Mouse (Mus musculus): Measurements from ENCODE around the gene Enpp3. TPM values are rescaled to one million over a fixed set of nuclear protein-coding genes. Genes with fewer than 3 reads are reported as not detected.

Enpp3 gene
- polyA plus RNA-seq, 1 experiment from 2014 or later = 4.9 TPM

DNA sequence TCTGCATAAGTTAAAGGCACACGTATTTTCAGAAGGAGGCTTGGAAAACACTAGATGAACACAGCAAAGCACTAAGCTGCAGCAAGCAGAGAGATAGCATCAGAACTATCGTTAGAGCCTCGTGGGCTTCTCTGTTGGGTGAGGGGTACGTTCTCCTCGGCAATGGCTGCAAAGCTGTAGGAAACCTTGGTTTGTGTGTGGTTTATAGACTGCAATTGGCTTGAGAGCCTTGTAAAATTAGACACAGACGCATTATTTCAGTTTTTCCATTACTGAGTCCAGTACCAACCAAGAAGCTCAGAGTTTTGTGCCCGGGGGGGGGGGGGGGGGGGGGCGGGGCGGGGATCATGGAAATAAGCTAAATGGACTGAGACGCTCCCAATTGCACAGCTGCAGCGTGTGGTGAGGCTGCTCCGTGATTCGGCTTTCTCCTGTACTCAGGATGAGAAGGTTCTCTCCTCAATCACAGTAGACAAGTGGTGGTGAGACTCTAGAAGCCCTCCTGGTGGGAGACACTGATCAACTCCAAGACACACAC is 99.6 kb downstream of the Enpp3 start:
- no peaks in the 10 kb centered on the region for H3K4me1 ChIP-seq (ENCODE audit: insufficient read depth)
- no peak overlapping the region for H3K27ac ChIP-seq (ENCODE audit: low read depth)
- TF ChIP-seq EP300 (IDR thresholded peaks at IDR 0.05; ENCODE audit: low read depth) (no peak), CTCF (IDR thresholded peaks at IDR 0.05; ENCODE audit: low read depth) (no peak)
- ATAC-seq = no peak
- H3K9ac ChIP-seq (replicated peaks) = no peak overlapping the region
- H3K36me3 ChIP-seq (replicated peaks; ENCODE audit: insufficient read depth, low read length) = no peaks in the 10 kb centered on the region
- H3K9me3 ChIP-seq (ENCODE audit: low read length) = no peaks in the 10 kb centered on the region
- WGBS (ENCODE audit: insufficient replicate concordance) = 72% methylated on average over 12 of the region's 13 CpGs
- no peak overlapping the region for H3K4me3 ChIP-seq (ENCODE audit: low read depth, low read length)
- H3K4me2 ChIP-seq (ENCODE audit: low read depth, low read length) = no peak overlapping the region
- no peak for DNase-seq
- H3K27me3 ChIP-seq (ENCODE audit: insufficient read depth, low read length) = no peaks in the 10 kb centered on the region

DNA sequence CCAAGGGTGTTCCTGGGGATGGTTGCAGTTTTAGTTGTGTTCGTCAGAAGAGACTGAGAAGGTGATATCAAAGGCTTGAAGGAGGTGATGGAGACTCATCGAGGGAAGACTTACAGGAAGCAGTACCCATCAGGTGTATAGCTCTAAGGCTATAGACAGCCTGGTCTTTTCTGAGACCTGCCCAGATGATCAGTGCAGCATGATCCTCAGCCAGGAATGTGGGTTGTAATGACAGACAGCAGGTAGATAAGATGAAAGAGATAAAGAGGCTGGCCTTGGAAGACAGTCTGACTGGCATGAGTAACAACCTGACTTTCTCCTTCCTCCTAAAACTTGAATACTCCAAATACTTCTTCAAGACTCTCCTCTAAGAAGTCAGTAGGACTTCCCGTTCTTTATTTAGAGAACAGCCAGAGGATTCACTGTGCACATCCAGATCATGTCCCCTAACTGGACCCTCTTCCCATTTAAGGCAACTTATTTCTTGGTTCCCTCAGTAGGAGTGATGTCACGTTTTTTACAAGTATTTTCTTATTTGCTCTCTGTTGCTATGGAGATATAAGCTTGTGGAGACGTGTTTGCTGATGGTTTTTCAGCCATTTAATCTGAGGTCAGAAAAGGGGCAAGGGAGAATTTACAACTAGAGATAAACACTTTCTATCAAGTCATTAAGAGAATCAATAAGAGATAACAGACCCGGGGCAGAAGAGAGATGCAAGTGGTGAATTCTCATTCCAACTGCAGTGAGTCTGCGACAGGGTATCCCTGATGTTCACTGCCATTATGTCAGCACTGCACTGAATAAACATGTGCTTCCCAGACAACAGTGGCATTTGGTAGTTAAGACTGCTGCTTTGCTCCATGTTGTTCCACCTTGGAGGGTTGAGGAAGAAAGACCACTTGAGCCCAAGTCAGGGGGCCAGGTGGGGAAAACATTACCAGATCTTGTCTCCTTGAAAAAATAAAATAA is 101.1 kb downstream of the Enpp3 start:
- TF ChIP-seq CTCF (IDR thresholded peaks at IDR 0.05; ENCODE audit: low read depth) (no peak), EP300 (IDR thresholded peaks at IDR 0.05; ENCODE audit: low read depth) (no peak)
- Histone ChIP-seq H3K27ac (ENCODE audit: low read depth) (no peak overlapping the region), H3K27me3 (ENCODE audit: insufficient read depth, low read length) (no peaks in the 10 kb centered on the region), H3K4me2 (ENCODE audit: low read depth, low read length) (no peak overlapping the region), H3K4me1 (ENCODE audit: insufficient read depth) (no peaks in the 10 kb centered on the region), H3K9ac (replicated peaks) (no peak overlapping the region), H3K36me3 (replicated peaks; ENCODE audit: insufficient read depth, low read length) (no peaks in the 10 kb centered on the region), H3K9me3 (ENCODE audit: low read length) (no peaks in the 10 kb centered on the region), H3K4me3 (ENCODE audit: low read depth, low read length) (no peak overlapping the region)
- no peak for ATAC-seq
- DNase-seq = no peak
- 43% methylated on average over 7 of the region's 7 CpGs for WGBS (ENCODE audit: insufficient replicate concordance)

DNA sequence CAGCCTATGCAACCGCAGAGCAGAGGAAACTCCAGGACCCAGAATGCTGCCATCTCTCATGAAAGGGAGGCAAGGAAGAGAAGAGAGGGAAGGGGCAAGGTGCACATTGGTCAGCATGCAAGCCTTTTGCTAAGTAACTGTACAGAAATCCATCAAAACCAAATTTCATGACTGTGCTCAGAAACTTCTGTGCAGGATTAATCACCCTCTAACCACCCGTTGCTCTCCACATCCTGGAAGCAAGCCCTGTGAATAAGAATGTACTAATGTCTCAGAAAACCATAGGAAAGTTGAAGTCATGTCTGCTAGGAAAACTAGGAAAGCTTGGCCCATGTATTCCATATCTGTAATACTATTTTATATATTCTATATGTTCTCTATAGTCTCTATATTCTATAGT is 103.5 kb downstream of the Enpp3 start:
- H3K9ac ChIP-seq (replicated peaks) = no peak overlapping the region
- TF ChIP-seq EP300 (IDR thresholded peaks at IDR 0.05; ENCODE audit: low read depth) (no peak), CTCF (IDR thresholded peaks at IDR 0.05; ENCODE audit: low read depth) (no peak)
- WGBS (ENCODE audit: insufficient replicate concordance) = 62% methylated on average over 2 of the region's 2 CpGs
- no peak overlapping the region for H3K27ac ChIP-seq (ENCODE audit: low read depth)
- no peaks in the 10 kb centered on the region for H3K27me3 ChIP-seq (ENCODE audit: insufficient read depth, low read length)
- no peak overlapping the region for H3K4me2 ChIP-seq (ENCODE audit: low read depth, low read length)
- H3K4me1 ChIP-seq (ENCODE audit: insufficient read depth) = no peaks in the 10 kb centered on the region
- no peak for DNase-seq
- H3K9me3 ChIP-seq (ENCODE audit: low read length) = no peaks in the 10 kb centered on the region
- H3K4me3 ChIP-seq (ENCODE audit: low read depth, low read length) = no peak overlapping the region
- H3K36me3 ChIP-seq (replicated peaks; ENCODE audit: insufficient read depth, low read length) = no peaks in the 10 kb centered on the region
- no peak for ATAC-seq

DNA sequence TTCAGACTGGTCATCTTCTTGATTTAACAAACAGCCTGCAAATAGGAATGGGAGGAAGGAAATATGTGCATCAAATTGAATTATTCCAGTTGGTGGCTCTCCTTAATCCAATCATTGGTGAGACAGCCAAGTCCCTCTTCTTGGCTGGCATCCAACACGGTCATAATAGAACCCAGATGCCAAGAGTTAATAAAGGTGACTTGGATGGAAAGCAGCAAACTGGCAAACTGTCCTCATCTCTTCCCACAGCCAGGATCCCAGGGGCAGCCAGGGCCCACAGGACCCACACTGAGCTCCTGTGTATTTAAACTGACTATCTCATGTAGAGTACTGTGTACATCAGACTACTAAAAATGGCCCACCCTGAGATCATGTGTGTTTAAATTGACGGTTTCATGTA is 104.2 kb downstream of the Enpp3 start:
- no peak for DNase-seq
- no peak for ATAC-seq
- Histone ChIP-seq H3K4me1 (ENCODE audit: insufficient read depth) (no peaks in the 10 kb centered on the region), H3K27ac (ENCODE audit: low read depth) (no peak overlapping the region), H3K27me3 (ENCODE audit: insufficient read depth, low read length) (no peaks in the 10 kb centered on the region), H3K4me2 (ENCODE audit: low read depth, low read length) (no peak overlapping the region), H3K4me3 (ENCODE audit: low read depth, low read length) (no peak overlapping the region), H3K9ac (replicated peaks) (no peak overlapping the region), H3K9me3 (ENCODE audit: low read length) (no peaks in the 10 kb centered on the region), H3K36me3 (replicated peaks; ENCODE audit: insufficient read depth, low read length) (no peaks in the 10 kb centered on the region)
- 72% methylated on average over 2 of the region's 2 CpGs for WGBS (ENCODE audit: insufficient replicate concordance)
- TF ChIP-seq EP300 (IDR thresholded peaks at IDR 0.05; ENCODE audit: low read depth) (no peak), CTCF (IDR thresholded peaks at IDR 0.05; ENCODE audit: low read depth) (no peak)

DNA sequence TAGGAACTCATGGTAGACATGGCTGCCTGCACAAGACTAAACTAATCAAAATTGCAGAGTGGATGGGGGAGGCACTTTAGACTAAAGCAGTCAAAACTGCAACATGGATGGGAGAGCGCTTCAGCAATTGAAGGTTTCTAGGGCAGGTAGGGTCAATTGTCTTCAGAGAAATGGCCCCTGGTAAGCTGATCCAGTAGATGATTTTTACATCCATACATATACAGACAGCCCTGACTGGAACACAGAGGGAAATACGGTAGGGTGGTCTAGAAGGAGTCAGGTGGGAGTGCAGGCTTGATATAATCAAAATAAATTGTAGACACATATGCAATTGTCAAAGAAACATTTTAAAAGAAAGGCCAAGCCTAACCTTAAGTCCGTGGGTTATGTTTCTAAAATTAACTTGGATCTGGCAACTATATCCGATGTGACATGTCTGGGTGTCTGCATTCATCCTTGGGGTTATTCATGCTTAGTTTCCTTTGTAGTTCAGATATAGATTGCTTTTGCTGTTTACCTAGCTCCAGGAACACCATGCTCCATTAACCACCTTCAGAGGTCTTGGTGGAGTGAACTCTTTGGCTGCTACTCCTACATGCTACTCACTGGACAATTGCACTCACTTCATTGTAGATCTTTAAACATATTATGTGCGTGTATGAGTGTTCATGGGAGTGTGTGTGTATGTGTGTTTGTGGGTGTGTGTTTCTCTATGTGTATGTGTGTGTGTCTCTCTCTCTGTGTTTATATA is 107.4 kb downstream of the Enpp3 start:
- Histone ChIP-seq H3K36me3 (replicated peaks; ENCODE audit: insufficient read depth, low read length) (no peaks in the 10 kb centered on the region), H3K27ac (ENCODE audit: low read depth) (no peak overlapping the region), H3K4me3 (ENCODE audit: low read depth, low read length) (no peak overlapping the region), H3K4me2 (ENCODE audit: low read depth, low read length) (no peak overlapping the region), H3K4me1 (ENCODE audit: insufficient read depth) (no peaks in the 10 kb centered on the region), H3K27me3 (ENCODE audit: insufficient read depth, low read length) (no peaks in the 10 kb centered on the region), H3K9ac (replicated peaks) (no peak overlapping the region), H3K9me3 (ENCODE audit: low read length) (no peaks in the 10 kb centered on the region)
- DNase-seq (no peak), ATAC-seq (no peak)
- 79% methylated on average over 5 of the region's 5 CpGs for WGBS (ENCODE audit: insufficient replicate concordance)
- no peak for TF ChIP-seq CTCF (IDR thresholded peaks at IDR 0.05; ENCODE audit: low read depth)
- no peak for TF ChIP-seq EP300 (IDR thresholded peaks at IDR 0.05; ENCODE audit: low read depth)

DNA sequence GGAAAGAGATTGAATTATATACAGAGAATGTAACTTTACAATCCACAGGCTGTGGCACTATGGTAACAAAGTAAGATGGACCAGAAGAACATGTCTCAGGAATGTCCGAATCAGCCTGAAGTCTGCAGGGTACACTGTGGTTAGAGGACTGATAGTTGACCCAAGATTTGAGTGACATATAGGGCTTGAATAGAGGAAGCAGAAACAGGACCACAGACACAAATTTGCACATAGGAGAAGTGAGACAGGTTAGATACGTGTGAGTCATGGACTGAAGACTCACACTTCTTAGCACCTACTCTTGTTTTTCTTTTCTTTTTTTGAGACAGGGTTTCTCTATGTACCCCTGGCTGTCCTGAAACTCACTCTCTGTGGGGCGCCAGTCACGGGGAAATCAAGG is 115.1 kb downstream of the Enpp3 start:
- no peak overlapping the region for H3K4me2 ChIP-seq (ENCODE audit: low read depth, low read length)
- H3K36me3 ChIP-seq (replicated peaks; ENCODE audit: insufficient read depth, low read length) = no peaks in the 10 kb centered on the region
- no peak overlapping the region for H3K9ac ChIP-seq (replicated peaks)
- H3K4me1 ChIP-seq (ENCODE audit: insufficient read depth) = no peaks in the 10 kb centered on the region
- WGBS (ENCODE audit: insufficient replicate concordance) = 64% methylated on average over 4 of the region's 4 CpGs
- no peak overlapping the region for H3K4me3 ChIP-seq (ENCODE audit: low read depth, low read length)
- DNase-seq (no peak), ATAC-seq (no peak)
- no peak overlapping the region for H3K27ac ChIP-seq (ENCODE audit: low read depth)
- TF ChIP-seq EP300 (IDR thresholded peaks at IDR 0.05; ENCODE audit: low read depth) (no peak), CTCF (IDR thresholded peaks at IDR 0.05; ENCODE audit: low read depth) (no peak)
- no peaks in the 10 kb centered on the region for H3K9me3 ChIP-seq (ENCODE audit: low read length)
- no peaks in the 10 kb centered on the region for H3K27me3 ChIP-seq (ENCODE audit: insufficient read depth, low read length)
